Mouse (Mus musculus): ENCODE measurements around the gene Pde4d. TPM values are rescaled to one million over a fixed set of nuclear protein-coding genes. Genes with fewer than 3 reads are reported as not detected.

Gene Pde4d
- polyA plus RNA-seq, 1 experiment from 2014 or later, result 20.5 TPM

DNA sequence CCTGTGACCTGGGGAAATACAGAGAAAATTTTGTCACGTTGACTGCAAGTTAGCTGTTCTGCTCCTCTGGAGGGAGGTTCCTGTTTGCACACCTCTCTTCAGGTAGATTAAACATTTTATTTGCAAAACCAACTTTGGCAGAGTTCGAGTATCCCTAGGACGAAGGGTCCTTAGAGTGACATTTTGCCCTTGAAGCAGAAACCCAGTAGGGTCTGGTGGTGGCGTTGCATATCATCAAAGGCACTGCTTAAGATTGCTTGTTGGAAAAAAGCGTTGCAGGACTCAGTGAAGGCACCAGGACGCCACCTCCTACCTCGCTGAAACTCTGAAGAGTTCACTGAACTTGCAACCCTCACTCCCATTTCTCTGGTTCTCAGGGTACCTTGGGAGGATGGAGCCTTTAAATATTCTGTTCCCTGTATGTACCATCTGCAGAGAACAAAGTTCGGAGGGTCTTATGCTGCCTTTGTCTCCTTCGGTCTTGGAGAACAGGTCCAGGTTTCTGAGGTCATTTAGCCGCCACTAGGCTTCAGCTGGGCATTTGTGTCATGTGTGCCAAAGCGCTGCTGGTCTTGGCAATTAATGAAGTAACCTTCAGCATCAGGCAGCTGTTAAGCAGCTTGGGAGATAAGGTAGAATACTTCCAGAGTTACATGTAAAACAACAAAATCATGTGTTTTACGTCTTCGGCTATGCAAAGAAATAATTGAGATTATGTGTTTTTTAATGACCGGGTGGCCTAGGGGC, 1454.2 kb downstream of the Pde4d start:
- ATAC-seq, result no peak
- H3K27ac ChIP-seq (ENCODE audit: low read length), result no peak overlapping the region

GRCm38 (mm10) chr13:109906342-109906888, 1456.7 kb downstream of the Pde4d start:
- Histone ChIP-seq H3K4me3 (replicated peaks; ENCODE audit: low read length) (no peak overlapping the region), H3K9ac (replicated peaks; ENCODE audit: low read depth, low read length) (no peak overlapping the region), H3K4me2 (ENCODE audit: low read length) (no peak overlapping the region), H3K9me3 (ENCODE audit: control insufficient read depth, low read length) (no peaks in the 10 kb centered on the region), H3K4me1 (replicated peaks; ENCODE audit: control insufficient read depth, insufficient read depth, low read length) (peaks cover 23% of the 10 kb centered on the region), H3K27me3 (replicated peaks; ENCODE audit: control insufficient read depth, insufficient read depth, low read length) (no peaks in the 10 kb centered on the region), H3K36me3 (ENCODE audit: control insufficient read depth, insufficient read depth) (no peaks in the 10 kb centered on the region), H3K27ac (ENCODE audit: low read length) (no peak overlapping the region)
- ATAC-seq, result peak; percentile 68
- 32% methylated on average over 4 of the region's 4 CpGs for WGBS

More for the DNA sequence above, 1454.2 kb downstream of the Pde4d start:
- peak overlapping the region; percentile 75 for H3K4me3 ChIP-seq (replicated peaks; ENCODE audit: low read length)
- peak overlapping the region; percentile 81 for H3K9ac ChIP-seq (replicated peaks; ENCODE audit: low read depth, low read length)
- H3K27me3 ChIP-seq (replicated peaks; ENCODE audit: control insufficient read depth, insufficient read depth, low read length), result no peaks in the 10 kb centered on the region
- H3K4me2 ChIP-seq (ENCODE audit: low read length), result peak overlapping the region; percentile 91
- no peaks in the 10 kb centered on the region for H3K36me3 ChIP-seq (ENCODE audit: control insufficient read depth, insufficient read depth)
- H3K9me3 ChIP-seq (ENCODE audit: control insufficient read depth, low read length), result no peaks in the 10 kb centered on the region
- WGBS, result 38% methylated on average over 14 of the region's 14 CpGs
- H3K4me1 ChIP-seq (replicated peaks; ENCODE audit: control insufficient read depth, insufficient read depth, low read length), result peaks cover 23% of the 10 kb centered on the region

GRCm38 (mm10) chr13:109907634-109908033, 1457.9 kb downstream of the Pde4d start:
- H3K4me3 ChIP-seq (replicated peaks; ENCODE audit: low read length), result no peak overlapping the region
- H3K4me2 ChIP-seq (ENCODE audit: low read length), result no peak overlapping the region
- no peak overlapping the region for H3K9ac ChIP-seq (replicated peaks; ENCODE audit: low read depth, low read length)
- ATAC-seq, result no peak
- WGBS, result 27% methylated on average over 9 of the region's 9 CpGs
- no peaks in the 10 kb centered on the region for H3K36me3 ChIP-seq (ENCODE audit: control insufficient read depth, insufficient read depth)
- no peaks in the 10 kb centered on the region for H3K9me3 ChIP-seq (ENCODE audit: control insufficient read depth, low read length)
- H3K27ac ChIP-seq (ENCODE audit: low read length), result no peak overlapping the region
- H3K4me1 ChIP-seq (replicated peaks; ENCODE audit: control insufficient read depth, insufficient read depth, low read length), result peaks cover 30% of the 10 kb centered on the region
- no peaks in the 10 kb centered on the region for H3K27me3 ChIP-seq (replicated peaks; ENCODE audit: control insufficient read depth, insufficient read depth, low read length)

DNA sequence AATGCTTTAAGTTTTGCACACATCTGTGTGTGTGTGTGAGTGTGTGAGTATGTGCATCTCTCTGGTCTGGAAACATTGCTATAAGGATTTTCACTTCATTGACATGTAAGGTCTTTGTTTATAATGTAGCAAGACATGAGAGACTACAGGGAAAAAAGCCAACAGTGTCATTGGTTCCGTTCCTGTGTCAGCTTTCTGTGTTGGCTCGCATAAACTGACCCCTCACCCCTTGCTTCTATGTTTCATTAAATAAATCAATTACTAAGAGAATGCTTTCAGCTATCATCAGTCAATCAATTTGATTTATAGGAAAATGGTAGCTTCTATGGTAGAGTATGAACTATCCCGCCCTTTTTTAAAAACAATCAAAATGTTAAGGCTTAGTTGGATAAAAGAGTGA, 1458.6 kb downstream of the Pde4d start:
- no peak for ATAC-seq

GRCm38 (mm10) chr13:109909111-109909510, 1459.4 kb downstream of the Pde4d start:
- ATAC-seq, result no peak
- Histone ChIP-seq H3K9me3 (ENCODE audit: control insufficient read depth, low read length) (no peaks in the 10 kb centered on the region), H3K27ac (ENCODE audit: low read length) (no peak overlapping the region), H3K4me2 (ENCODE audit: low read length) (no peak overlapping the region), H3K27me3 (replicated peaks; ENCODE audit: control insufficient read depth, insufficient read depth, low read length) (no peaks in the 10 kb centered on the region), H3K9ac (replicated peaks; ENCODE audit: low read depth, low read length) (no peak overlapping the region), H3K36me3 (ENCODE audit: control insufficient read depth, insufficient read depth) (no peaks in the 10 kb centered on the region), H3K4me1 (replicated peaks; ENCODE audit: control insufficient read depth, insufficient read depth, low read length) (peaks cover 24% of the 10 kb centered on the region), H3K4me3 (replicated peaks; ENCODE audit: low read length) (no peak overlapping the region)
- 86% methylated on average over 8 of the region's 8 CpGs for WGBS

More for the DNA sequence above, 1458.6 kb downstream of the Pde4d start:
- no peak overlapping the region for H3K27ac ChIP-seq (ENCODE audit: low read length)
- H3K4me1 ChIP-seq (replicated peaks; ENCODE audit: control insufficient read depth, insufficient read depth, low read length), result peaks cover 31% of the 10 kb centered on the region
- no peak overlapping the region for H3K9ac ChIP-seq (replicated peaks; ENCODE audit: low read depth, low read length)
- no peak overlapping the region for H3K4me2 ChIP-seq (ENCODE audit: low read length)
- 93% methylated on average over 3 of the region's 3 CpGs for WGBS
- H3K9me3 ChIP-seq (ENCODE audit: control insufficient read depth, low read length), result no peaks in the 10 kb centered on the region
- H3K27me3 ChIP-seq (replicated peaks; ENCODE audit: control insufficient read depth, insufficient read depth, low read length), result no peaks in the 10 kb centered on the region
- H3K36me3 ChIP-seq (ENCODE audit: control insufficient read depth, insufficient read depth), result no peaks in the 10 kb centered on the region
- H3K4me3 ChIP-seq (replicated peaks; ENCODE audit: low read length), result no peak overlapping the region

DNA sequence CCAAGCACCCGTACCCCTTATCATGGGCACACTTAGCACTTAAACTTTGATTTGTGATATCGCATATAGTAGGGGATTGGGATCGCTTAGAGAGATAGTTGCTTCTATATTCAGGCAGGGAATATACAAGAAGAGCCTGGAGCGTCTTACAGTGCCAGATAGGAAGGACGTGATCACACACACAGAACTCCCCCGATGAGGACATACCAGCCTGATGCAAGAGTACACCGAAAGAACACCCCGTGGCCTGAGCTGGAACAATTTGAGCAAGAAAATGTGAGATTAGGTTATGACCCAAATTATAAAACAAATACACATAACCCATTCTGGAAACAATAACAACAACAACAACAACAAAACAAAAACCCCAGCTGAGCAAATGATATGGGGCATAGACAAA, 1461.2 kb downstream of the Pde4d start:
- no peak for ATAC-seq
- Histone ChIP-seq H3K4me1 (replicated peaks; ENCODE audit: control insufficient read depth, insufficient read depth, low read length) (peaks cover 10% of the 10 kb centered on the region), H3K27ac (ENCODE audit: low read length) (no peak overlapping the region), H3K27me3 (replicated peaks; ENCODE audit: control insufficient read depth, insufficient read depth, low read length) (no peaks in the 10 kb centered on the region), H3K4me2 (ENCODE audit: low read length) (no peak overlapping the region), H3K36me3 (ENCODE audit: control insufficient read depth, insufficient read depth) (no peaks in the 10 kb centered on the region), H3K9ac (replicated peaks; ENCODE audit: low read depth, low read length) (no peak overlapping the region), H3K4me3 (replicated peaks; ENCODE audit: low read length) (no peak overlapping the region), H3K9me3 (ENCODE audit: control insufficient read depth, low read length) (no peaks in the 10 kb centered on the region)
- WGBS, result 94% methylated on average over 8 of the region's 8 CpGs

GRCm38 (mm10) chr13:109912635-109913034, 1462.9 kb downstream of the Pde4d start:
- Histone ChIP-seq H3K4me2 (ENCODE audit: low read length) (no peak overlapping the region), H3K27me3 (replicated peaks; ENCODE audit: control insufficient read depth, insufficient read depth, low read length) (no peaks in the 10 kb centered on the region), H3K27ac (ENCODE audit: low read length) (no peak overlapping the region), H3K4me3 (replicated peaks; ENCODE audit: low read length) (no peak overlapping the region), H3K4me1 (replicated peaks; ENCODE audit: control insufficient read depth, insufficient read depth, low read length) (peaks cover 9% of the 10 kb centered on the region), H3K9me3 (ENCODE audit: control insufficient read depth, low read length) (no peaks in the 10 kb centered on the region), H3K36me3 (ENCODE audit: control insufficient read depth, insufficient read depth) (no peaks in the 10 kb centered on the region), H3K9ac (replicated peaks; ENCODE audit: low read depth, low read length) (no peak overlapping the region)
- peak; percentile 51 for ATAC-seq
- WGBS, result 69% methylated on average over 4 of the region's 4 CpGs

DNA sequence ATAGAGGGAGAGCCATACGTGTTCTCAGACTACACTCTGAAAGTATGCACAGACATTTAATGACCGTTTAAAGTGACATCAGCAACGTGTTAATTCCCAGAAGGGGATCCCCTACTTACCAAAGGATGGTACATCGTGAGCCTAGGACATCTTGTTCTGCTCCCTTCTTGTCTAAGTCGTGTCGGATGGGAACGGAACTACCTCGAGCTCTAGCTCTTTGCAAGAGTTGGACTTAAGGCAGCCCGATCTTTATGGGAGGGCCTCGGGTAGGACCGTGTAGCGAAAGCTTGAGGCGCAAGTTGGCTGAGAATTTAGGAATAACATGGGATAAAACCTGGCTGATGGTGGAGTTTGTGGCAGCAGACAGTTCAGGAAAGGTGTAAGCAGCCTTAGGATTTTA, 1464.5 kb downstream of the Pde4d start:
- Histone ChIP-seq H3K9ac (replicated peaks; ENCODE audit: low read depth, low read length) (no peak overlapping the region), H3K27ac (ENCODE audit: low read length) (no peak overlapping the region), H3K4me2 (ENCODE audit: low read length) (no peak overlapping the region), H3K4me3 (replicated peaks; ENCODE audit: low read length) (no peak overlapping the region), H3K27me3 (replicated peaks; ENCODE audit: control insufficient read depth, insufficient read depth, low read length) (no peaks in the 10 kb centered on the region), H3K9me3 (ENCODE audit: control insufficient read depth, low read length) (no peaks in the 10 kb centered on the region), H3K36me3 (ENCODE audit: control insufficient read depth, insufficient read depth) (no peaks in the 10 kb centered on the region), H3K4me1 (replicated peaks; ENCODE audit: control insufficient read depth, insufficient read depth, low read length) (peaks cover 9% of the 10 kb centered on the region)
- no peak for ATAC-seq
- 95% methylated on average over 13 of the region's 13 CpGs for WGBS

- Histone ChIP-seq H3K36me3 (ENCODE audit: control insufficient read depth, insufficient read depth) (no peaks in the 10 kb centered on the region), H3K9me3 (ENCODE audit: control insufficient read depth, low read length) (no peaks in the 10 kb centered on the region), H3K27me3 (replicated peaks; ENCODE audit: control insufficient read depth, insufficient read depth, low read length) (no peaks in the 10 kb centered on the region), H3K4me1 (replicated peaks; ENCODE audit: control insufficient read depth, insufficient read depth, low read length) (peaks cover 9% of the 10 kb centered on the region), H3K9ac (replicated peaks; ENCODE audit: low read depth, low read length) (no peak overlapping the region), H3K4me3 (replicated peaks; ENCODE audit: low read length) (no peak overlapping the region), H3K4me2 (ENCODE audit: low read length) (no peak overlapping the region), H3K27ac (ENCODE audit: low read length) (no peak overlapping the region)
- ATAC-seq, result no peak
- 81% methylated on average over 5 of the region's 5 CpGs for WGBS
Measured at GRCm38 (mm10) chr13:109914846-109915245, 1465.1 kb downstream of the Pde4d start.

All from forebrain, embryonic 16.5 days (tissue).